Mouse (Mus musculus) MEL (cell line): ENCODE results near the gene Igsf21.

Source experiments
- CHD2 ChIP-seq: IDR thresholded peaks from 2 replicates; pipeline ENCODE4 v1.6.1; 2011; ENCODE audit warnings: low read length, improper control_type of control experiment
- MEF2A ChIP-seq: IDR thresholded peaks from 2 replicates; pipeline ENCODE4 v1.6.1; 2014; ENCODE audit warnings: low read depth, mild to moderate bottlenecking, inconsistent platforms, low read length, improper control_type of control experiment; ENCODE audit not compliant: poor library complexity, insufficient replicate concordance, severe bottlenecking; ENCODE audit errors: extremely low read depth
- NRF1 ChIP-seq: IDR thresholded peaks from 2 replicates; pipeline ENCODE4 v1.6.1; 2014; ENCODE audit warnings: low read depth, mild to moderate bottlenecking, inconsistent platforms, low read length, improper control_type of control experiment, moderate library complexity; ENCODE audit not compliant: poor library complexity, insufficient read depth, severe bottlenecking
- POLR2A ChIP-seq, 2 experiments: IDR thresholded peaks; 2 replicates each; pipeline ENCODE4 v1.6.1; 2011 to 2012; ENCODE audit warnings: low read length in 2 of 2, mild to moderate bottlenecking in 2 of 2, control low read depth in 1 of 2, improper control_type of control experiment in 1 of 2, low read depth in 1 of 2, moderate library complexity in 1 of 2; ENCODE audit not compliant: control insufficient read depth in 1 of 2, insufficient read depth in 1 of 2, poor library complexity in 1 of 2
- TCF12 ChIP-seq: IDR thresholded peaks from 2 replicates; pipeline ENCODE4 v1.6.1; 2014; ENCODE audit warnings: low read depth, mild to moderate bottlenecking, inconsistent platforms, low read length, improper control_type of control experiment, moderate library complexity

- TF ChIP-seq NRF1 (no peak), POLR2A (IDR thresholded peaks at IDR 0.05; ENCODE audit: control insufficient read depth in 1 of 2, insufficient read depth in 1 of 2, low read depth in 1 of 2, low read length in 2 of 2, poor library complexity in 1 of 2) (no peak), TCF12 (no peak), CHD2 (no peak), MEF2A (no peak)
These were observed 245.7 kb downstream of the Igsf21 start for GRCm38 (mm10) chr4:140000911-140001310.
